Mouse (Mus musculus) CH12.LX (cell line): ENCODE data around the gene Hist1h3f. TPM values are rescaled to one million over a fixed set of nuclear protein-coding genes. Genes with fewer than 3 reads are reported as not detected.

Source experiments
- DNase-seq: peaks from one replicate; pipeline ENCODE4 v3.0.0-alpha.2; 2013; ENCODE audit errors: extremely low read depth
- H3K27ac ChIP-seq: 2 replicates; pipeline ENCODE4 v1.5.1; 2012; ENCODE audit warnings: low read depth, mild to moderate bottlenecking, control low read depth, moderate library complexity; ENCODE audit not compliant: insufficient read depth
- H3K27me3 ChIP-seq: replicated peaks from 2 replicates; pipeline ENCODE3; 2012; ENCODE audit warnings: inconsistent platforms
- H3K36me3 ChIP-seq, 2 experiments: replicated peaks in 1 of 2; 2 replicates each; pipeline versions ENCODE3 to v1.6.1; 2012; ENCODE audit warnings: inconsistent platforms in 1 of 2, low read length in 1 of 2, mild to moderate bottlenecking in 1 of 2, mixed read lengths in 1 of 2, moderate library complexity in 1 of 2; ENCODE audit not compliant: control insufficient read depth in 1 of 2, insufficient read depth in 1 of 2
- H3K4me1 ChIP-seq, 2 experiments: 2 replicates each; pipeline ENCODE4 v1.6.1; 2012; ENCODE audit warnings: inconsistent platforms in 1 of 2, moderate library complexity in 1 of 2; ENCODE audit not compliant: insufficient read depth in 2 of 2, control insufficient read depth in 1 of 2
- H3K4me2 ChIP-seq: 2 replicates; pipeline ENCODE4 v1.6.1; 2012; ENCODE audit warnings: low read depth, mild to moderate bottlenecking, control low read depth; ENCODE audit not compliant: poor library complexity, insufficient read depth, severe bottlenecking
- H3K4me3 ChIP-seq, 3 experiments: fragments of 150-350 bp in 1 of 3; sonication (generic) in 1 of 3; replicated peaks in 1 of 3; 2 replicates each; pipeline versions ENCODE3 to v1.5.1; 2011 to 2012; ENCODE audit warnings: low read depth in 2 of 3, low read length in 2 of 3, mild to moderate bottlenecking in 2 of 3, moderate library complexity in 2 of 3, control low read depth in 1 of 3, improper control_type of control experiment in 1 of 3, inconsistent platforms in 1 of 3, mixed read lengths in 1 of 3; ENCODE audit not compliant: poor library complexity in 1 of 3
- H3K79me2 ChIP-seq: replicated peaks from 2 replicates; pipeline ENCODE4 v1.6.1; 2012; ENCODE audit warnings: mild to moderate bottlenecking, moderate library complexity; ENCODE audit not compliant: control insufficient read depth, poor library complexity, insufficient read depth, severe bottlenecking; ENCODE audit errors: extremely low read depth
- H3K9ac ChIP-seq: 2 replicates; pipeline ENCODE4 v1.6.1; 2012; ENCODE audit warnings: low read depth, mild to moderate bottlenecking, control low read depth, moderate library complexity; ENCODE audit not compliant: insufficient read depth
- H3K9me3 ChIP-seq: replicated peaks from 2 replicates; pipeline ENCODE3; 2012; ENCODE audit warnings: low read length, inconsistent platforms, mixed read lengths
- BHLHE40 ChIP-seq: IDR thresholded peaks from 2 replicates; pipeline ENCODE4 v1.6.1; 2011; ENCODE audit warnings: mild to moderate bottlenecking, low read depth, low read length, improper control_type of control experiment
- CHD1 ChIP-seq: IDR thresholded peaks from 2 replicates; pipeline ENCODE4 v1.6.1; 2012; ENCODE audit warnings: low read depth, low read length, improper control_type of control experiment, inconsistent platforms
- CHD2 ChIP-seq: IDR thresholded peaks from 2 replicates; pipeline ENCODE4 v1.6.1; 2011; ENCODE audit warnings: low read length, improper control_type of control experiment
- CTCF ChIP-seq, 2 experiments: IDR thresholded peaks in 1 of 2; conservative IDR thresholded peaks in 1 of 2; 2 replicates each; pipeline ENCODE4 v1.5.1; 2011 to 2012; ENCODE audit warnings: low read depth in 2 of 2, low read length in 2 of 2, improper control_type of control experiment in 1 of 2, inconsistent platforms in 1 of 2, mild to moderate bottlenecking in 1 of 2, moderate library complexity in 1 of 2
- E2F4 ChIP-seq: IDR thresholded peaks from 2 replicates; pipeline ENCODE4 v1.6.1; 2011; ENCODE audit warnings: low read depth, low read length, improper control_type of control experiment; ENCODE audit not compliant: insufficient replicate concordance
- ELF1 ChIP-seq: IDR thresholded peaks from 2 replicates; pipeline ENCODE4 v1.6.1; 2014; ENCODE audit warnings: low read depth, mild to moderate bottlenecking, inconsistent platforms, low read length, improper control_type of control experiment
- EP300 ChIP-seq: IDR thresholded peaks from 2 replicates; pipeline ENCODE4 v1.6.1; 2011; ENCODE audit warnings: low read length, improper control_type of control experiment
- ETS1 ChIP-seq: conservative IDR thresholded peaks from 2 replicates; pipeline ENCODE4 v1.6.1; 2012; ENCODE audit warnings: low read depth, mild to moderate bottlenecking, inconsistent platforms, low read length, improper control_type of control experiment, moderate library complexity
- GABPA ChIP-seq: IDR thresholded peaks from 2 replicates; pipeline ENCODE4 v1.6.1; 2012; ENCODE audit warnings: low read depth, low read length, improper control_type of control experiment, inconsistent platforms; ENCODE audit not compliant: insufficient replicate concordance
- HCFC1 ChIP-seq: IDR thresholded peaks from 2 replicates; pipeline ENCODE4 v1.6.1; 2012; ENCODE audit warnings: low read depth, mild to moderate bottlenecking, inconsistent platforms, low read length, improper control_type of control experiment
- IRF4 ChIP-seq: IDR thresholded peaks from 2 replicates; pipeline ENCODE4 v1.6.1; 2014; ENCODE audit warnings: low read depth, mild to moderate bottlenecking, inconsistent platforms, low read length, improper control_type of control experiment
- JUN ChIP-seq: IDR thresholded peaks from 2 replicates; pipeline ENCODE4 v1.6.1; 2011; ENCODE audit warnings: low read depth, mild to moderate bottlenecking, low read length, improper control_type of control experiment, moderate library complexity; ENCODE audit not compliant: insufficient read depth
- JUND ChIP-seq: conservative IDR thresholded peaks from 2 replicates; pipeline ENCODE4 v1.6.1; 2011; ENCODE audit warnings: low read depth, low read length, improper control_type of control experiment
- KAT2A ChIP-seq: IDR thresholded peaks from 2 replicates; pipeline ENCODE4 v1.6.1; 2012; ENCODE audit warnings: low read length, improper control_type of control experiment, inconsistent platforms; ENCODE audit not compliant: insufficient replicate concordance
- MAFK ChIP-seq: IDR thresholded peaks from 2 replicates; pipeline ENCODE4 v1.6.1; 2011; ENCODE audit warnings: low read length, improper control_type of control experiment; ENCODE audit not compliant: insufficient replicate concordance
- MAX ChIP-seq: IDR thresholded peaks from 2 replicates; pipeline ENCODE4 v1.6.1; 2011; ENCODE audit warnings: low read length, improper control_type of control experiment
- MAZ ChIP-seq: IDR thresholded peaks from 2 replicates; pipeline ENCODE4 v1.6.1; 2012; ENCODE audit warnings: low read depth, mild to moderate bottlenecking, inconsistent platforms, low read length, improper control_type of control experiment, moderate library complexity
- MEF2A ChIP-seq: IDR thresholded peaks from 2 replicates; pipeline ENCODE4 v1.6.1; 2014; ENCODE audit warnings: low read depth, mild to moderate bottlenecking, inconsistent platforms, low read length, improper control_type of control experiment, borderline replicate concordance
- MXI1 ChIP-seq: IDR thresholded peaks from 2 replicates; pipeline ENCODE4 v1.6.1; 2011; ENCODE audit warnings: mild to moderate bottlenecking, low read depth, low read length, improper control_type of control experiment
- MYC ChIP-seq: IDR thresholded peaks from 2 replicates; pipeline ENCODE4 v1.6.1; 2011; ENCODE audit warnings: low read depth, mild to moderate bottlenecking, improper control_type of control experiment, low read length
- NELFE ChIP-seq: IDR thresholded peaks from 2 replicates; pipeline ENCODE4 v1.6.1; 2011; ENCODE audit warnings: low read depth, low read length, improper control_type of control experiment
- NRF1 ChIP-seq: IDR thresholded peaks from 2 replicates; pipeline ENCODE4 v1.6.1; 2014; ENCODE audit warnings: low read depth, mild to moderate bottlenecking, inconsistent platforms, low read length, improper control_type of control experiment, moderate library complexity
- PAX5 ChIP-seq: IDR thresholded peaks from 2 replicates; pipeline ENCODE4 v1.6.1; 2012; ENCODE audit warnings: low read length, inconsistent platforms, mixed read lengths
- POLR2A ChIP-seq: IDR thresholded peaks from 2 replicates; pipeline ENCODE4 v1.6.1; 2011; ENCODE audit warnings: low read depth, mild to moderate bottlenecking, improper control_type of control experiment, low read length
- POLR2AphosphoS2 ChIP-seq: IDR thresholded peaks from 2 replicates; pipeline ENCODE4 v1.6.1; 2011; ENCODE audit warnings: low read depth, low read length, improper control_type of control experiment
- RAD21 ChIP-seq: IDR thresholded peaks from 2 replicates; pipeline ENCODE4 v1.6.1; 2011; ENCODE audit warnings: low read depth, mild to moderate bottlenecking, low read length, improper control_type of control experiment, moderate library complexity
- RCOR1 ChIP-seq: conservative IDR thresholded peaks from 2 replicates; pipeline ENCODE4 v1.6.1; 2012; ENCODE audit warnings: low read depth, mild to moderate bottlenecking, inconsistent platforms, low read length, improper control_type of control experiment
- SIN3A ChIP-seq: IDR thresholded peaks from 2 replicates; pipeline ENCODE4 v1.6.1; 2012; ENCODE audit warnings: low read length, improper control_type of control experiment, inconsistent platforms
- SMC3 ChIP-seq: IDR thresholded peaks from 2 replicates; pipeline ENCODE4 v1.6.1; 2011; ENCODE audit warnings: low read depth, low read length, improper control_type of control experiment
- TBP ChIP-seq: conservative IDR thresholded peaks from 2 replicates; pipeline ENCODE4 v1.6.1; 2011; ENCODE audit warnings: low read depth, low read length, improper control_type of control experiment
- TCF12 ChIP-seq: IDR thresholded peaks from 2 replicates; pipeline ENCODE4 v1.6.1; 2014; ENCODE audit warnings: low read depth, mild to moderate bottlenecking, inconsistent platforms, low read length, improper control_type of control experiment
- UBTF ChIP-seq: IDR thresholded peaks from 2 replicates; pipeline ENCODE4 v1.6.1; 2012; ENCODE audit warnings: low read depth, mild to moderate bottlenecking, inconsistent platforms, low read length, improper control_type of control experiment, moderate library complexity
- USF1 ChIP-seq: IDR thresholded peaks from 2 replicates; pipeline ENCODE4 v1.6.1; 2014; ENCODE audit warnings: low read depth, mild to moderate bottlenecking, inconsistent platforms, low read length, improper control_type of control experiment
- USF2 ChIP-seq: conservative IDR thresholded peaks from 2 replicates; pipeline ENCODE4 v1.6.1; 2011; ENCODE audit warnings: low read depth, low read length, improper control_type of control experiment
- ZC3H11A ChIP-seq: IDR thresholded peaks from 2 replicates; pipeline ENCODE4 v1.6.1; 2012; ENCODE audit warnings: low read depth, mild to moderate bottlenecking, inconsistent platforms, low read length, improper control_type of control experiment
- ZKSCAN1 ChIP-seq: IDR thresholded peaks from 2 replicates; pipeline ENCODE4 v1.6.1; 2012; ENCODE audit warnings: low read depth, inconsistent platforms, low read length, improper control_type of control experiment, borderline replicate concordance
- ZMIZ1 ChIP-seq: IDR thresholded peaks from 2 replicates; pipeline ENCODE4 v1.6.1; 2012; ENCODE audit warnings: low read depth, mild to moderate bottlenecking, inconsistent platforms, low read length, improper control_type of control experiment
- ZNF384 ChIP-seq: IDR thresholded peaks from 2 replicates; pipeline ENCODE4 v1.6.1; 2012; ENCODE audit warnings: low read depth, low read length, improper control_type of control experiment, inconsistent platforms
- dilution Hi-C: fragments of 300-500 bp; cut with MboI; formaldehyde crosslinking; loops from 2 replicates; pipeline ENCODE4 v1.14.3; 2020; ENCODE audit warnings: low sequenced_read_pairs; ENCODE audit not compliant: extremely low pct_unique_long_range_greater_than_20kb, extremely low pct_ligation_motif_present
- in situ Hi-C: fragments of 300-500 bp; cut with MboI; formaldehyde crosslinking; loops from 3 replicates; pipeline ENCODE4 v1.14.3; 2019; ENCODE audit warnings: low sequenced_read_pairs, low pct_ligation_motif_present, low pct_unique_long_range_greater_than_20kb, mixed read lengths
- polyA plus RNA-seq: library from polyadenylated mRNA; unstranded; fragments of >175 nt; gene quantifications from 2 replicates; pipeline ENCODE4 v1.2.1, GENCODE M21; 2012; ENCODE audit warnings: low read depth; ENCODE audit not compliant: insufficient read length
- total RNA-seq, 2 experiments: library from RNA; depleted of rRNA; stranded (reverse); fragments of 300-350 nt in 1 of 2; fragments of >200 nt in 1 of 2; gene quantifications; 2 replicates each; pipeline ENCODE4 v1.2.3; 2012 to 2014

Hist1h3f gene
- total and polyA plus RNA-seq, 3 experiments: 0.30 to 553 (median 8.0) TPM

- dilution Hi-C loops: no loop called here
- no peak for TF ChIP-seq IRF4
- TF ChIP-seq NELFE: no peak
- TF ChIP-seq CHD1: 0 out of 2 replicates have a peak, but pooled peaks have one; percentile 34
- TF ChIP-seq CHD2: no peak
- no peak for TF ChIP-seq POLR2A
- peak; percentile 100 for TF ChIP-seq TBP
- TF ChIP-seq USF2: no peak
- TF ChIP-seq MYC: no peak
- TF ChIP-seq NRF1: peak; percentile 49; the same call in 1 of the 2 replicates
- TF ChIP-seq MXI1: no peak; the same call in 1 of the 2 replicates
- TF ChIP-seq JUND: no peak
- no peak for TF ChIP-seq ZC3H11A
- TF ChIP-seq SMC3: no peak
- peak; percentile 92 for TF ChIP-seq MAFK
- no peak for TF ChIP-seq ETS1
- no peak for TF ChIP-seq GABPA
- TF ChIP-seq ELF1: peak; percentile 94
- TF ChIP-seq CTCF (conservative IDR thresholded peaks at IDR 0.05 in 1 of 2, IDR thresholded peaks at IDR 0.05 in 1 of 2; ENCODE audit: low read depth in 2 of 2, low read length in 2 of 2): no peak
- no peak for TF ChIP-seq ZMIZ1
- TF ChIP-seq E2F4: 0 out of 2 replicates have a peak, but pooled peaks have one; percentile 66
- no peak for TF ChIP-seq TCF12
- TF ChIP-seq EP300: no peak
- TF ChIP-seq HCFC1: no peak; the same call in 1 of the 2 replicates
- no peak for TF ChIP-seq BHLHE40
- TF ChIP-seq MAZ: no peak
- TF ChIP-seq RAD21: no peak
- no peak for TF ChIP-seq RCOR1
- no peak for TF ChIP-seq UBTF
- no peak for TF ChIP-seq ZKSCAN1
- no peak for TF ChIP-seq MEF2A
- peak; percentile 70; the same call in 1 of the 2 replicates for TF ChIP-seq KAT2A
- TF ChIP-seq PAX5: no peak
- TF ChIP-seq ZNF384: no peak
- TF ChIP-seq POLR2AphosphoS2: no peak
- TF ChIP-seq USF1: no peak
- 0 out of 2 replicates have a peak, but pooled peaks have one; percentile 5 for TF ChIP-seq SIN3A
- TF ChIP-seq JUN: no peak
- TF ChIP-seq MAX: no peak
- TF ChIP-seq, all 38 proteins: peak for 8
- no peaks in the 10 kb centered on the region for H3K27me3 ChIP-seq
- H3K36me3 ChIP-seq: no peaks in the 10 kb centered on the region
- peaks cover 6 to 41% of the 10 kb centered on the region in 2 experiments; a peak in 3 of 4 replicates for H3K4me1 ChIP-seq
- H3K27ac ChIP-seq: no peak overlapping the region
- peak overlapping the region; percentile 74 for H3K4me2 ChIP-seq
- no peaks in the 10 kb centered on the region for H3K79me2 ChIP-seq
- H3K9ac ChIP-seq: peak overlapping the region; percentile 61
- no peaks in the 10 kb centered on the region for H3K9me3 ChIP-seq
- peak; percentile 76 for DNase-seq
- in situ Hi-C loops: loop anchor here (10.0 to 25.0 kb wide), 2 partner anchors 202 to 1569 kb away; partner anchors contain the start of gene Zfp184
- peak overlapping the region; percentile 41 to 57 (median 54) for H3K4me3 ChIP-seq
Measured at GRCm38 (mm10) chr13:23506351-23506750, 37.5 kb upstream of the Hist1h3f start.
